Mouse (Mus musculus): ENCODE data around the gene Cldn19.

- TF ChIP-seq POLR2A (IDR thresholded peaks at IDR 0.05; ENCODE audit: borderline replicate concordance, insufficient read depth, low read length) (no peak), CTCF (IDR thresholded peaks at IDR 0.05; ENCODE audit: borderline replicate concordance, insufficient read depth, low read depth, low read length) (no peak)
These were observed 1.9 kb downstream of the Cldn19 start for GRCm38 (mm10) chr4:119257083-119257482.

All from cerebellum, adult 2 months (tissue).